Mouse (Mus musculus): ENCODE measurements around the gene Phactr2.

DNA sequence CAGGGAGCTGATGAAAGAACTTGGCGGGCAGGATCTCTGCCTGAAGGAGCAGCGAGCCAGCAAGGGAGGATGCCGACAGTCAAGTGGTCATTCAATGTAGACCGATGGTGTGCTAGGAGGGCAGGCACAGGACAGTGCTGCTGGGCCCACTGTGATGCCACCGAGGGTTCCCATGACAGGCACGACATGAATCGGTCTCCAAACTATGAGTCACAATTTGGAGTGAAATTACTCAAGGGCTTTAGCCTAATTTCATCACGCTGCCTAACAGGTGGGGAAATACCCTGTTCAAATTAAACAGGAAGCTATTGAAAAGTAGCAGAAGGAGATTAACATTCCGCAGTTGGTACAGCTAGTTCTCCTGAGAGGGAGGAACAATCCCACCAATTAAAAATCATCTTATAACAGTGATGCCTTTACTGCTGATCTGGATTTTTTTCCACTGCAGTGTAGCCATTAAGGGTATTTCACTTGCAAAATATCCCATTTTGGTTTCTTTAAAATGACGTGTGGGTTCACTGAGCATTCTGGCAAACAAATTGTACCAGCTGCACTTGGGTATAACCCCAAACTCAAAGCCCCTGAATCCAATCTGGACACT lies 169.5 kb downstream of the Phactr2 start:
- TF ChIP-seq CTCF (IDR thresholded peaks at IDR 0.05; ENCODE audit: extremely low read depth, insufficient read depth, insufficient read length, insufficient replicate concordance) (no peak), POLR2A (IDR thresholded peaks at IDR 0.05; ENCODE audit: low read depth, low read length) (no peak)
